Mouse (Mus musculus): ENCODE data around the gene Hs2st1.

Hs2st1 gene

DNA sequence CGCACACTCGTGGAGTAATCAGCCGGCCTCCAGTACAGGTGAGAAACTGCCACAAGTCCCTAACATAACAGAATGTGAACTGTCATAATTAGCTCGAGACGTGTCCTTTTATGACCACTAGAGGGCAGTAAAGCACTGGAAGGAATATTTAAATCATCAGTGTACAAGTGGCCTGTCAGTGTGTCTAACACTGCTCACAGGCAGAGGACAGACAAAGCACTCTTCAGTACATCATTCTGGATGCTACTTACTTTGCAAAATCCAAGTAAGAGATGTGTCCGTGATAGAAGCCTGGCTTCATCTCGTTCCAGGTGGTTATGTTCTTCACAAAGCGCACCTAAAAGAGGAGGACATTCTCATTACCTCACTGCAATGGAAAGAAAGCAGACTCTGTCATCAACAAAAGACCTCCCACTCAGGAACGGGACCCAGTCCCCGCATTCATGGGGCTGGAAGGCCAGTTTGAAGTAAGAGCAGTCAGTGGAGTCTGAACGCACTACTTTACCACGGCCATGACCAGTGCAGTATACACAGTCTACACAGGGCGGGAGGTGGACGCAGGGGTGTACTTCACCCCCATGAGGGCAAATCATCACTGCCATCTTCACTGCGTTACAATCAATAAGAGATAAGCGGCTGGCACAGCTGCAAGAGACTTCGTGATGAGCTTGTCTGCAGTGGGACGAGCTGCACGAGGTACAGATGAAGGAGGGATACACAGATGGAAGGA, 116.1 kb downstream of the Hs2st1 start:
- in situ Hi-C loops (cut with MboI, MseI) = loop anchor here (5.0 kb wide), 1 partner anchor 163 kb away; no protein-coding TSS in a partner anchor

DNA sequence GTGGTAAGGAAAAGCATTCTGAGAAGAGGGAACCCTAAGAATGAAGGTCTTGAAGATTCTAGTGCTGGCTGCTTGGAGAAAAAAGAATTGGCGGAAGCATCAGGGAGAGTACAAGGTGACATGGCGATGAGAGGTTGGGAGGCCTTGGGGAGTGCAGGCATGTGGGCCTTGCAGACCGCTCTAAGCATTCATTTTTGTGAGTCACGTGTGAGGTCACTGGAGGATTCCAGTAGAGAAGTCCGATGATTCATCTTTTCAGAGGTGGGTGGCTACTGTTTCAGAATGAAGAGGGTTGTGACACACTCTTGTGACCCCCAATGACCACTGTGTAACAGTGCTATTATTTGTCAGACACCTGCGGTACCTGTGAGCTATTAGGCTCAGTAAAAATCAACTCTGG, 121.0 kb downstream of the Hs2st1 start:
- in situ Hi-C loops (cut with MboI, MseI) = no loop called here

DNA sequence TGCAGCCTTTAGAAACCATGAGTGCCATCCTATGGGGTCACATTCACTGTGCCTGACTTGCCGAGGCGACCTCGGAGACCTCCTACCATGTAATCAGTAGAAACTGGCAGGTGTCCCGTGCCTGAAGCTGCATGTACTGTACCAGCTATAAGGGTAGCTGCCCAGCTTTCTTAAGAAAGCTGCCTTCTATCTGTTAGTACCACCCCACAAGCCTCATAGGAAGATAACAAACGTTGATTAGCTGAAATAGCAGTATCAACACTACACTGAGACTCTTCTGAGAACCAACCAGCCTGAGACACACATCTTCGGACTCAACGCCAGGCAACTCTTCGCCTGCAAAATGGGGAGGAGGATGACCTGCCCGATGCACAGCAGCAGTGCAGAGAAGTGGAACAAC, 122.1 kb downstream of the Hs2st1 start:
- in situ Hi-C loops (cut with MboI, MseI) = no loop called here

DNA sequence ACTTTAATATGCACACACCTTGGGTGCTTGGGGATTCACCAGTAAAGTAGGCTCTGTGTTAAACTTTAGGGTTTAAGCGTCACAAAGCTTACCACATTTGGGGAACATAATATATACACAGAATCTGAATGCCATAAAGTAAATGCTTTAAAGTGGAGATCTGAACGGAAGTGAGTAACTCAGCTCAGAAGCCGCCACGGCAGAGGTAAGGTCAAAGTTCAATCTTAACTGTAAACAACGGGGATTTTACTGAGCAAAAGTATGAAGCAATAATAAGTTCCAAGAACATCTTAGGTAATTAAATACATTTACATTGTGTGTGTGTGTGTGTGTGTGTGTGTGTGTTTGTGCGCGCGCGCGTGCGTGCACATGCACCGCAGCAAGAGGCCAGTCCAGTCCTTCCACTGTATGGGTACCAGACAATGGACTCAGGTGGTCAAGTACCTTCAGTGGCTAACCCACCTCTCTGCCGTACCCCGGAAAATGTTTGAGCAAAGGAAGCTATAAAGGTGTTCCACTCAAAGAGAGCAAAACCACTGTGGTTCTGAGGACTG, 123.8 kb downstream of the Hs2st1 start:
- in situ Hi-C loops (cut with MboI, MseI) = no loop called here

DNA sequence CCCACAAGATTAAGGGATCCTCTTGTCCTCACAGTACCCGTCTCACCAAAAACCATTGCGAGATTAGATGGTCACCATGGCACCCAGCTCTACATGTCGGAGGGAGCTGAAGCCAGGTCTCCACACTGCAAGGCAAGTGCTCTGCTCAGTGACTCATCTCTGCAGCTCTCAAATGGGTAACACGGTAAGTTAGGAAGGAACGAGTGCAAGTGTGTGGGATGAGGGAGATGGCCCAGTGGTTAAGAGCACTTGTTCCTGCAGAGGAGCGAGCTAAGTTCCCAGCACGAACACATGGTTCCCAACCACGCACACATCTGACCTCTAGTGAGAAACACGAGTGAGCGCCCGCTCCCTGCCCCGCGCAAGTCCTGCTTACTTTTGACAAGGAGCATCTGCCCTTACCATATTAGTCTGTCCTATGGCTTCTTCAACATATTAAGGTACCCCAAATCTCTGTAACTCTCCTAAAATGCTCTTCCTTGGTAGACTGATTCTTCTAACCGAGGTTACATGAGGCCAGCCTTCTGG, 132.0 kb downstream of the Hs2st1 start:
- in situ Hi-C loops (cut with MboI, MseI) = no loop called here

DNA sequence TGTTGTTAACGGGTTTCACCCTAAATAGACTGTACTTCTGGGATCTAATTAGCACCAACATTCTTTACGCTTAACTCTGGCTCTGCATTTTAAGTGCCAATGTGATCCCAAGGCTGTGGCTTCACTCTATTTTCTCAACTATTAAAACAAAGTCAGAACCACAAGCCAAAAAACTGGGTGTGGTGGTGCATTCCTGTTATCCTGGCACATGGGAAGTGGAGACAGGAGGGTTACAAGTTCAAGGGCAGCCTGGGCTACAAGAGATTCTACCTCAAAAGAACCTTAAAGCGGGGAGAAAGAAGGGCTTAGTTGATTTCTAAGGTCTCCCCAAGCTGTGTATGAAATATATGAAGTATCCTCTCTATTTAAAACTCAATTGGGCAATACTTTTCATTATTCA, 133.9 kb downstream of the Hs2st1 start:
- in situ Hi-C loops (cut with MboI, MseI) = no loop called here

DNA sequence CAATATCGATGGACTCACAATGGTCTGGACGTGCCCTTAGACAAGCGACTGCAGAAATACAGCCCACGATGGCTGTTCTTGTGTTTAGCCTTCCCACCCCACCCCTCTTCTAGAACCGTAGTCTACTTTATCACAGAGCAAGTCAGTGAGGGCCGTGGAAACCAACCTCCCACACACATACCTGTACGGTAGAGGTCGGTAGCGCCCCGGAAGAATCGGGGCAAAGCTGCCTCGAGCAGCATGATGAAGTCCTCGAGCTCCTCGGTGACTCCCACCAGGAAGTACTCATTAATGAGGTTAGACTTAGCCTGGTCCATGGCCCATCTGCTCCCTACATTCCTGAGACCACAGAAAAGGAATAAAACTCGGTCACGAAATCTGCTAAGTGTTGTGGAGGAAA, 134.7 kb downstream of the Hs2st1 start:
- in situ Hi-C loops (cut with MboI, MseI) = no loop called here

DNA sequence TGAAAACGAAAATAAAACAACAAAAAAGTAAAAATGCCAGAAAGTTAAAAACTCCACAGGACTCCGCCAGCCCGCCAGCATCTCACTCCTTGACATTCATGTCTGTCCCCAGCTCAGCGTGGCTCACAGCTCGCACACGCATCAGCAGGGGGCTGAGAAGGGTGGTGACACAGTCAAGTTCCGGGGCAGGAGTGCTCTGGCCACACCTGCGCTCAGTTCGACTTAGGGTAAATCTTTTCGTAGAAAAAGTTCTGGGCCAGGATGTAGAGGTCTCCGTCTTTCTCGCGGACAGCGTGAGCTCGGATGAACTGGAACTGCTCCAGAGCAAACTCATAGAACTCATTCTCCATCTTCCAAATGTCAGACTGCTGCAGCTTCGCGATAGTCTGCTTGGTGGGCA, 135.7 kb downstream of the Hs2st1 start:
- in situ Hi-C loops (cut with MboI, MseI) = no loop called here

DNA sequence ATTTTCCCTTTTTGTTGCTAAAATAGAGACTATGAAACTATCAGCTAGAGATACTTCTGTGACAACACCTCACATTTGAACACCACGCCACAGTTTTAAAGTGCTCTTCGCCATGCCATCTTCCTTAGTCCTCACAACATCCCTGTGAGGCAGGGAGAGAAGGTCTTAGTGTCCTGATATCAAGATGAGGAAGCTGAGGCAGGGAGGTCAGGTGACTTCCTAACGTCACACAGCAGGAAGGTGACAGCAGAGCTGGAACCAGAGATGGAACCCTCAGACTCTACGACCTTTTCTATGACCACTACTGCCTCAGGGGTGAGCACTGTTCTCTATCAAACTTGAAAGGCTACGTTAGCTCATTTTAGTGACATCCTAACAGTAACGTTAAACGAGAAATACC, 136.9 kb downstream of the Hs2st1 start:
- in situ Hi-C loops (cut with MboI, MseI) = no loop called here

DNA sequence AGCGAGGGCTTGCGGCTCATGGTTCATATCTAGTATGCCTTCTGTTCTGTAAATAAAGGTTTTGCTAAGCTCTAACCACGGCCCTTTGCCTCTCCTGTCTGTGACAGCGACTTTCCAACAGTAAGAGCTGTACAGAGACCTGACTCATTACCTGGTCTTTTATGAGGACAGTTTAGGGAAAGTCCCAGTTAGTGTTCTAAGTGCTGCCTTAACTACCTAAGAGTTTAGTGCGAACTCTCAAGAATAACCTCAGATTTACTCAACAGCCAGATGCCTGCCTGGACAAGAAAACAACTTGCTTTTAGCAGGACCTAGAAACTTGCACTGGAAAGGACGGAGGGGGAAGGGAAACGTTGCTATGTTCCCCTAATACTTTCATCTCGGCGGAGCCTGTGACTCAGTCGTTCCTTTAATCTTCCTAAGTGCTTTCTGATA, 137.8 kb downstream of the Hs2st1 start:
- in situ Hi-C loops (cut with MboI, MseI) = no loop called here

DNA sequence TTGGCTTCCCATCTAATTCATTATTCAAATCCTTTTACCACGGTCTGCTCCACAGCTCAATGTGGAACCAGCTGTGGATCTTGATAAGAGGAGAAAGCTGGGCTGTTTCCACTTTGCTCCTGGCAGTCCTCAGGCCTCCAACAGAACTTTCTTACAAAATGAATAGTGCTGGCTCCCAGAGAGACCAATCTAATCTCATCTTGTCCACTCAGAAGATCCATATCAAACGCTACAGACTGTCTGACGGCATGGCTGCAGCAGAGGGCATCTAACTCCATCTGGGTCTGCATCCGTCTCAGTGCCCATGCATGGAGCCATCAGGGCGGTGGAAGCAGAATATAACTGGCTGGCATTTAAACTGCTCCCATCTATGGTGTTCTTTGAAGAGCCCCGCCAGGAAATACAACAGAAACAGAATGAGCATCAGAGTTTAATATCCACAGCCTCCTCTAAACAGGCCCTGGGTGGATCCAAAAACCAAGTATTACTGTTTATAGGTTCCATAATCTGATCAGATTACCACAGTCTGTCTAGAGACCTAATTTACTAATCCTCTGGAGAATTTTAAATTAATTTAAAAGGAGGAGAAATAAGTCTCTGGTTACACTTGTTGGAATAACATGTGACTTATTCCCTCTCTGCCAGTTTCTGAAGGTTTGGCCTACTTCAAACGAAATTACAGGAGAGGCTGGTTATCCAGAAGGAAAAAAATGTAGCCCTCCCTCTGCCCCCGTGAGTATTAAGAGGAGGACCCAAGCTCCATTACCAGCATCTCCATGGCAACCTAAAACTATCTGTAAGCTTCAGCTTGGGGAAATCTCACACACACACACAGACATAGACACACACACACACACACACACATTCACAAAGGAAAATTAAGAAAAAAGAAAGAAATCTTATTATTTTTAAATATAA, 141.2 kb downstream of the Hs2st1 start:
- in situ Hi-C loops (cut with MboI, MseI) = loop anchor here (5.0 kb wide), 1 partner anchor 61 kb away; no protein-coding TSS in a partner anchor

DNA sequence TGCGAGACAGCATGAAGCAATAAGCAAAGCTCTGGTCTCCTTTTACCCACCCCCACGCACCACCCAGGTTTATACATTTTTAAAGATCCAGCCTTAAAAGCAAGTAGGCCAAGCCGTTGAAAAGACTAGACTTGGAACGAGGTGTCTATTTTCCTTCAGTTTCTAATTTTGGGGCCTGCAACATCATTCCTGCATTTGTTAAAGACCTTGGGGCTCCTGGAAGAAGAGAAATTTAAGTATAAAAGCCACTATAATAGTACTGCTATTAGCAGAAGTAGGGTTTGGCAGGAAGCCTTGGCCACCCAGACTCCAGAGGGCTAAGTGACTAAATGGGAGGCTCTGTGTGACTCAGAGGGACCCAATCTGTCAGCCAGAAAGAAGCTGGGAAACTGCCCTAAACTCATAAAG, 144.9 kb downstream of the Hs2st1 start:
- in situ Hi-C loops (cut with MboI, MseI) = loop anchor here (5.0 kb wide), 1 partner anchor 58 kb away; no protein-coding TSS in a partner anchor

DNA sequence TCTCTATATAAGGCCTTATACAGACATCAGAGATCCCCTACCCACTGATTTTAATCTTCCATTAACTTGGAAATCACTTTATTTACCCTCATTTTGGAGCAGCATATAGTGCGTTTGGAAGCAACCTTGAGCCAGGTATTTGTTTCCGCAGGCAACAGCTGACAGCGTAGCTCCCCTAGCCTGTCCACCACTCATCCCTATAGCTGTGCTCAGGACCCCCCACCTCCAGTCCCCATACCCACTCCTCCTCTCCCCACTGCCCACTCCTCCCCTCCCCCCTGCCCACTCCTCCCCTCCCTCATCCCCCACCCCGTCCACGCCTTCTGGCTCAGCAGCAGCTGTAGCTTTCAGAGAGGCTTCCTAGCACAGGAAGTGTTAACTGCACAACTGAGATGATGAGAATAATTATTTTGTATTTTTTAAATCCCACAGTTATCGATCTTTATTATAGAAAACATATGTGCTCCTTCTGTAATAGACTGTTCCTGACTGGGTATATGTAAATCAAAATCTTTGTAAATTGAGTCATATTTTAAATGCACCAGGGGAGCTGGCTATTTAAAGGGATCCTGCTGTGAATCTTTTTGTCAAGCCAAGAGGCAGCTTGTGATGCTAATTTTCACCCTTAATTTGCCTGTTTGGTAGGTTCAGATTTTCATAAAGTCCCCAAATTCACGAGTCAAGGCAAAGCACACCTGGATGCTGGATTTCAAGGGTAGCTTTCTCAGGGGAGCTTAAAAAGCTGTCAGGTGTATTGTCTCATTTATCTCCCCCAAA, 148.4 kb downstream of the Hs2st1 start:
- in situ Hi-C loops (cut with MboI, MseI) = no loop called here

DNA sequence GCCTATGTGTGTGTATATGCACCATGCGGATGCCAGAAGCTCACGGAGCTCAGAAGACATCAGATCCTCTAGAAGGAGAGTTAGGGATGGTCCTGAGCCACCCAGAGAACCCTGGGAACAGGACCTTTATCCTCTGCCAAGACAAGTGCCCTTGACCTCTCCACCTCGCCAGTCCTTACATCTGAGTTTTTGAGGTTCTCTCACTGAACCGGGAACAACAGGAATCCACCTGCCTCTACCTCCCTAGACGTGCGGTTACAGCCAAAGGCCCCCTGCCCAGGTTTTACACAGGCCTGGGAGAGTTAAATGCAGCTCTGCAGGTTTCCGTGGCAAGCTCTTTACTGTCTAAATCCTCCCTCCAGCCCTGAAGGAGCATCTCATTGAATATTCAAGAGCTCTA, 156.2 kb downstream of the Hs2st1 start:
- in situ Hi-C loops (cut with MboI, MseI) = no loop called here

DNA sequence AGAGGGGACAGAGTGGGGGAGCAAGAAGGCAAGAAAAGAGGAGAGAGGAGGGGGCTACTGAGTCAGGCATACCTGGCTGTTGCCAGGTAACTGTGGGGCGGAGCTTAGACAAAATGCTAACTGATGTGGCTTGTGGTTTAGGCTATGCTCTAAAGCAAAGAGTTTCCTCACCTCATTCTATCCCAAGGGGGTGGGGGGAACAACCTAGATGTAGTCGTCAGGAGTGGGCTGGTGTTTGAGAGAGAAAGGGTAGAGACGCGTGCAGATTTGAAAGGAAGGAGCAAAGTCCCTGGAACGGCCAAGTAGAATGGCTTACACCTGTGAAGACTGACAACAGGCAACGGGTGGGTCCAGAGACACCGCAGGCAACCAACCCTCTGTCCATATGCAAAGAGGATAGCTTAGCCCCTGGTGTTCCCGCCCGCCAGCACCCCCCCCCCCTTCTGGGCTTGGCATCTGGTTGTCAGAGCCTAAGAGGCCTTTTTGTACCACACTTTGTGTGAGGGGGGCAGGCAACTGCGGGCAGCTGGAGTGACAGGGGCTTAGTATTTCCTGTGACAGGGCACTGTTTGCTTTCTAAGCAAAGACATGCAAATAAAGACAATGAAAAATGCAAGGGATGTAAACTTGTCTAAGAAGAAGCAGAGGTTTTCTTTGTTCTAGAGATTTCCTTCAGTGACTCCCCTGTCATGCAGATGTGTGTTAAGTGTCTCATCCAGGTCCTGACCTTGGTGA, 157.3 kb downstream of the Hs2st1 start:
- in situ Hi-C loops (cut with MboI, MseI) = no loop called here

DNA sequence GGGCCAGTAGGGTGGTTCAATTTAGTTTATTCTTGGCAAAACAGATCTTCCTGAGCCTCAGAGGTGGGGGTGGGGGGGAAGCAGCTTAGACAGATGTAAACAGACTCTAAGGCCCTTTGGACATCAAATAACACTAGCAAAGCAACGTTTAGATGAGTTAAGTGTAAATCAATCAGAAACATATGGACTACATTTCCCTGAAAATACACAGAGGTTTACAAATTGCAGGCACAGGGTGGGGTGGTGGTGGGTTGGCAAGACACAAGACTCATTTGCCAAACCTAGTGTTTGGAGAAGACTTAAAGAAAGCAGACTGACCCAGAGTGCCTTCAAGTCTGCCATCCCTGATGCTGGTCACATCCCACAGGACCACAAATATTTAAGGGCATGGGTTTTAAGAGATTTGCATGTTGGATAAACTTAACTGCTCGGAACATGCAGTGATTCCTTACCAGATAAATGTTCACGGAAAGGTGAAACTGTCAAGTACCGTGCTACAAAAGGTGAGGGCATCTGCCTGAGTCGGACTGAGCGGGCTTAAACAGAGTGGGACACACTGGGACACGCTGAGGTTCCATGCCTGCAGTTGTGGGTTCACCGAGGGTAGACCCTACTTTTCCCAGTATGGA, 158.2 kb downstream of the Hs2st1 start:
- in situ Hi-C loops (cut with MboI, MseI) = no loop called here

DNA sequence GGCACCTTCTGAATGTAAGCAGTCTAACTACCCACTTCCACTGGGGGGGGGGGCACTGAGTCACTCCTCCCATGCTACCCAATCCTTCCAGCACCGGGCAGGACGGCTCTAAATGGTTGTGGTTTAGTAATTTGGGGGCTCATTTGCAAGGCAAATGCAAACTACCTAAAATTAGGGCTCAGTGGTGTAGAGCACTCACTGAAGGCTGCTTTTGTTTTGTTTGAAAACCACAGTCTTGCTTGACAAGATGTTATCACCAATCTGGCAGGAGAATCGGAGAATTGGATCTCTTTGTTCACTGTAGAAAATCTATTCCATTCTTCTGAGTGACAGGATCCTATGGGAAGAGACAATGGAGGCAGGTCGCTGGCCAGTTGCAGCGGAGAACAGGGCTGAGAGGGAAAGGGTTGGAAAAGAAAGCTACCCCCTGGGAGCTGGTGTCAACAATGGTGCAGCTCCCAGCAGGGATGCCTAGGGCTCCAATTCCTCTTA, 158.9 kb downstream of the Hs2st1 start:
- in situ Hi-C loops (cut with MboI, MseI) = no loop called here

DNA sequence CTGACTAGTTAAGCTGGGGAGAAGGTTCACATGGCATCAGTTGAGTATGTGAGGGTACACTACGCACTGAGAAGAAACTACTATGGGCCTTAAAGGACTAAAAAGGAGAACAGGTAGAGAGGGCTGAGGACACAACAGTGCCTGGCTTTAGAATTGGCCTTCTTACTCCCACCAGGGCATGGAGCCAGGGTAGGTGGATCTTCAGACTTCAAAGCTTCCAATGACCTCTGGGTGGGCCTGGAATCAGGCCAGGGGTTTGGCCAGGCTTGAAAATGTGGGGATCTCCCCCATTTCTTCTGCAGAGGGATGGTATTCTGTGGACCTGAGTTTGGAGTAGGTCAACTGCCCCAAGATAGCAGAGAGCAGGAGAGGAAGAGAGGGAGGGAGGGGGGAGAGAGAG, 161.0 kb downstream of the Hs2st1 start:
- in situ Hi-C loops (cut with MboI, MseI) = no loop called here

DNA sequence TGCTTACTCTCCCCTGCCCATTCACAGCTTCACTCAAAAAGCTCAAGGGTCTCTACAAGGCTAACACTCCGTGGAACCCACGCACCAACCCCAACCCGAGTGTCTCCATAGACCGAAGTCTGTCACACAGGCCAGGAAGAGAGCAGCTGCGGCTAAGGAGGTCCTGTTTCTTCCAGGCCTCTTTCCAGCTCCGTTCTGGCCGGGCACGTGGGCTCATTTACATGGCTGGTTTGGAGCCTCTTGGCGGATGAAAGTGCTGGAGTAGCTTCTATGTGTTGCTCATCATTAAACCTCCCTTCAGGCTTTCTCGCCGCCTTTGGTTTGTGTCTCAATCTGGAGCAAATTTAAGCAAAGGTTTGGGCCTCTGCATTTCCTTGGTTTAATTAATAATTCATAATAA, 164.7 kb downstream of the Hs2st1 start:
- in situ Hi-C loops (cut with MboI, MseI) = no loop called here

DNA sequence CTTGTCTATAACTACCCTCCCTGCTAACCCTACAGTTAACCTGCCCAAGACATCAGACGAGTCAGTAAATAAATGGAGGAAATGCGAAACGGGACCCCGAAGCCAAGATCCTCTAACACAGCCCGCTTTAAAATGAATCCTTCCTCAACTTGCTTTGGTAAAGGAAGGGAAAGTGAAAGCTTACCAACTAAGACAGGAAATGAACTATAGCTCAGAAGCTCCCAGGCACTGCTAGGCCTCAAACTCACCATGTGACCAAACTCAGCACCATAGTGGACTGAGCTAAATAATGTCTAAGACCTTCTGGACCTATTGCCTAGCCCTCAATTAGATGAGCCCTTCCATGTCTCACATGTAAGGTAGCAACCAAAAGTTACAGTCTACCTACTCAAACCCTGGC, 168.7 kb downstream of the Hs2st1 start:
- in situ Hi-C loops (cut with MboI, MseI) = no loop called here

All from regulatory T cell (primary cell).